Mouse (Mus musculus): ENCODE measurements around the gene Krt1.

- TF ChIP-seq POLR2A (IDR thresholded peaks at IDR 0.05; ENCODE audit: borderline replicate concordance, control insufficient read depth, low read depth, low read length): no peak
- no peak for TF ChIP-seq CTCF (IDR thresholded peaks at IDR 0.05; ENCODE audit: control insufficient read depth, insufficient read depth, low read length)
These were observed 32.7 kb downstream of the Krt1 start, which contains the start of gene Krt2 for GRCm38 (mm10) chr15:101817875-101818274.
